Mouse (Mus musculus): ENCODE results near the gene Tmem170b. TPM values are rescaled to one million over a fixed set of nuclear protein-coding genes. Genes with fewer than 3 reads are reported as not detected.

Tmem170b gene
- polyA plus RNA-seq, 1 experiment from 2014 or later = 50.8 TPM

DNA sequence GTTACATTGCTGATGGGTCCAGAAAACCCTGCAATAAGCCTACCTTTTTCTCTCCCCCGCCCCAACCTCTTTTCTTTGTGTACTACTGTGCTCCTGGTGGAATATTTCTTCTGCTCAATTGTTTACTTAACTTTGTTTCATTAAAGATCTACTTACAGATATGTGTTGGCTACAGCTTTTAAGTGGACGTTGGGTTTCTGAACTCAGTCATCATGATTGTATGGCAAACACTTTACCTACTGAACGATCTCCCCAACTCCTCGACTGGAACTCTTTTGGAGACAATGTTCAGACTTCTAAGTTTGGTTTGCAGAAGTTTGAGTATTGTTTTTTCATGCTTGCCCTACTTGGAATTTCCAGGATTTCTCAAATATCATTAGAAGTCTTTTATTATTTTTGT is 24.6 kb upstream of the Tmem170b start:
- H3K4me1 ChIP-seq (replicated peaks; ENCODE audit: control insufficient read depth, insufficient read depth, low read length) = no peaks in the 10 kb centered on the region; the same call in 1 of the 2 replicates

GRCm38 (mm10) chr13:41583666-41584357 is 21.9 kb upstream of the Tmem170b start:
- Histone ChIP-seq H3K4me1 (replicated peaks; ENCODE audit: control insufficient read depth, insufficient read depth, low read length) (no peaks in the 10 kb centered on the region; the same call in 1 of the 2 replicates), H3K9me3 (ENCODE audit: control insufficient read depth, low read length) (no peaks in the 10 kb centered on the region), H3K27me3 (replicated peaks; ENCODE audit: control insufficient read depth, insufficient read depth, low read length) (no peaks in the 10 kb centered on the region), H3K4me2 (ENCODE audit: low read length) (no peak overlapping the region), H3K36me3 (ENCODE audit: control insufficient read depth, insufficient read depth) (no peaks in the 10 kb centered on the region), H3K9ac (replicated peaks; ENCODE audit: low read depth, low read length) (no peak overlapping the region), H3K4me3 (replicated peaks; ENCODE audit: low read length) (no peak overlapping the region), H3K27ac (ENCODE audit: low read length) (no peak overlapping the region)
- 87% methylated on average over 7 of the region's 7 CpGs for WGBS
- no peak for ATAC-seq

More for the DNA sequence above, 24.6 kb upstream of the Tmem170b start:
- Histone ChIP-seq H3K4me2 (ENCODE audit: low read length) (no peak overlapping the region), H3K4me3 (replicated peaks; ENCODE audit: low read length) (no peak overlapping the region), H3K27me3 (replicated peaks; ENCODE audit: control insufficient read depth, insufficient read depth, low read length) (no peaks in the 10 kb centered on the region), H3K27ac (ENCODE audit: low read length) (no peak overlapping the region), H3K9me3 (ENCODE audit: control insufficient read depth, low read length) (peaks cover 4% of the 10 kb centered on the region; the same call in 1 of the 2 replicates), H3K36me3 (ENCODE audit: control insufficient read depth, insufficient read depth) (no peaks in the 10 kb centered on the region), H3K9ac (replicated peaks; ENCODE audit: low read depth, low read length) (no peak overlapping the region)
- no peak for ATAC-seq
- WGBS = 89% methylated on average over 4 of the region's 4 CpGs

DNA sequence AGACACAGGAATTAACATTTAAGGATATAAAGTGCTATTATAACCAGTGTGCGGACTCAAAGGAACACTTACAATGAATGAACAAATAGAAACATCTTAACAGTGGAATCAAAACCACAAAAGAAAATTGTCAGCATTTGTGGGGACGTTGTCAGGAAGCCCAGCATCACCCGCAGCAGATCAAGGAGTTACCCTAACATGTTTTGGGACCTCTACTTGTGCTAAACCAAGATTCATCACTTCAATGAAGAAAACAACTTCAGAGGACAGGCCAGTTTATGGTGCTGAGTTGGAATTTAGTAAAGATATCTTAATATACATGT is 21.4 kb upstream of the Tmem170b start:
- Histone ChIP-seq H3K4me2 (ENCODE audit: low read length) (no peak overlapping the region), H3K4me1 (replicated peaks; ENCODE audit: control insufficient read depth, insufficient read depth, low read length) (no peaks in the 10 kb centered on the region; the same call in 1 of the 2 replicates), H3K4me3 (replicated peaks; ENCODE audit: low read length) (no peak overlapping the region), H3K9ac (replicated peaks; ENCODE audit: low read depth, low read length) (no peak overlapping the region), H3K27me3 (replicated peaks; ENCODE audit: control insufficient read depth, insufficient read depth, low read length) (no peaks in the 10 kb centered on the region), H3K27ac (ENCODE audit: low read length) (no peak overlapping the region), H3K9me3 (ENCODE audit: control insufficient read depth, low read length) (no peaks in the 10 kb centered on the region), H3K36me3 (ENCODE audit: control insufficient read depth, insufficient read depth) (no peaks in the 10 kb centered on the region)
- 89% methylated on average over 3 of the region's 3 CpGs for WGBS
- no peak for ATAC-seq

DNA sequence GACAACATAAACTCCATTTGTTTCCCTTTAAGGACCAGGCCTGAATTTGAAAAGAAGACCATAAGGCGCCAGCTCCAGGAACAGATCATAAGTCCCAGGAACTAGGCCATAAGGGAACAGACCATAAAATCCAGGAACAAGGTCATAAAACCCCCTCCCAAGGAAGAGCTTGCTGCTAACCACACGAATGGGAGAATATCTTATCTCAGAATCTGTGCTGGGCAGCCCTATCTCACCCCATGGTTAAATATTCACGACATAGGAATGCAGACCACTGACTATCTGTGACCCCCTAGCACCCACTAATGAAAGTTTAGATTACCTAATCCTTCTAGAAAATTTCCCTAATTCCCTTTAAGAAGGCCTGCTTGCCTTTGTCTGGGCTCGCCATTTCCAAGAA is 20.8 kb upstream of the Tmem170b start:
- H3K9me3 ChIP-seq (ENCODE audit: control insufficient read depth, low read length) = no peaks in the 10 kb centered on the region
- H3K36me3 ChIP-seq (ENCODE audit: control insufficient read depth, insufficient read depth) = no peaks in the 10 kb centered on the region
- H3K27me3 ChIP-seq (replicated peaks; ENCODE audit: control insufficient read depth, insufficient read depth, low read length) = no peaks in the 10 kb centered on the region
- no peak overlapping the region for H3K27ac ChIP-seq (ENCODE audit: low read length)
- no peak for ATAC-seq
- no peaks in the 10 kb centered on the region; the same call in 1 of the 2 replicates for H3K4me1 ChIP-seq (replicated peaks; ENCODE audit: control insufficient read depth, insufficient read depth, low read length)
- no peak overlapping the region for H3K4me3 ChIP-seq (replicated peaks; ENCODE audit: low read length)
- H3K4me2 ChIP-seq (ENCODE audit: low read length) = no peak overlapping the region
- WGBS = 85% methylated on average over 4 of the region's 4 CpGs
- H3K9ac ChIP-seq (replicated peaks; ENCODE audit: low read depth, low read length) = no peak overlapping the region

DNA sequence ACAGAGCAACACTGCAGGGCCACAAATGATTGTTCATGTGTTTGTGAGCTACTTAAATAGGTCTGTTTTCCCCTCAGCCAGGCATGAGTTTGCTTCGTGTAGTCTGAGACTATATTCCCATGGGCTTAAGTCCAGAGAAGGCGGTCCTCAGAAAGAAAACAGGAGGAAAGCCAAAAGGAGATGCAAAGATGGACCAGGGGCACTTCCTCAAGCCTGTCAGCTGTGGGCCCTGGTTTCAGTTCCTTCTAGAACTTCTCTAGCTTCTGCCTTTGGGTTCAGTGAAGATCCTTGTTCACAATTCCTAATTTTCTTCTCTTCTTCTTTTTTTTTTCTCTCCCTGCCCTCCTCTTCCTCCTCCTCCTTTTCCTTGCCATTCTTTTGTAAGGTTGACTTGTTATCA is 9.0 kb upstream of the Tmem170b start:
- H3K4me1 ChIP-seq (replicated peaks; ENCODE audit: control insufficient read depth, insufficient read depth, low read length) = no peaks in the 10 kb centered on the region
- H3K4me3 ChIP-seq (replicated peaks; ENCODE audit: low read length) = no peak overlapping the region
- no peak overlapping the region for H3K27ac ChIP-seq (ENCODE audit: low read length)
- no peaks in the 10 kb centered on the region for H3K27me3 ChIP-seq (replicated peaks; ENCODE audit: control insufficient read depth, insufficient read depth, low read length)
- ATAC-seq = no peak
- H3K9me3 ChIP-seq (ENCODE audit: control insufficient read depth, low read length) = no peaks in the 10 kb centered on the region
- no peak overlapping the region for H3K9ac ChIP-seq (replicated peaks; ENCODE audit: low read depth, low read length)
- no peak overlapping the region for H3K4me2 ChIP-seq (ENCODE audit: low read length)
- no peaks in the 10 kb centered on the region for H3K36me3 ChIP-seq (ENCODE audit: control insufficient read depth, insufficient read depth)
- WGBS = 51% methylated on average over 2 of the region's 2 CpGs

DNA sequence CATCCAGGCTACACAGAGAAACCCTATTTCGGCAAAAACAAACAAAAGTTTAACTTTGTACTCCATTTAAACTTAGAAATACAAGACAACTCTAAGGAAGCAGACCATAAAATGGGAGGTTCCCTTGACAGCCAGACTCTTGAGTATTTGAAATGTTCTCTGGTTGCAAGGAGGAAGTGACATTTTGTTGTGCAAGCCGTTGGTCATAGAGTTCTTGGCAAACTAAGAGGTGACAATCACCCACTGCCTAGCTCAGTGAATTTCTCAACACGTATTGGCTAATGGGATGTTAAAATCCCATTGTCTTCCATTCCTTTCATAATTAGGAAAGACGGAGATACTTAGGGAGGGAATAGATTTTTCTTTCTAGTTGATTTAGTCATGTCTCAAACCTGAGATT is 5.7 kb upstream of the Tmem170b start:
- H3K4me2 ChIP-seq (ENCODE audit: low read length) = no peak overlapping the region
- no peaks in the 10 kb centered on the region for H3K27me3 ChIP-seq (replicated peaks; ENCODE audit: control insufficient read depth, insufficient read depth, low read length)
- 0 out of 2 replicates have a peak, but pooled peaks cover 3% of the 10 kb centered on the region for H3K4me1 ChIP-seq (replicated peaks; ENCODE audit: control insufficient read depth, insufficient read depth, low read length)
- 69% methylated on average over 4 of the region's 4 CpGs for WGBS
- no peaks in the 10 kb centered on the region for H3K9me3 ChIP-seq (ENCODE audit: control insufficient read depth, low read length)
- no peak overlapping the region for H3K4me3 ChIP-seq (replicated peaks; ENCODE audit: low read length)
- no peak overlapping the region for H3K9ac ChIP-seq (replicated peaks; ENCODE audit: low read depth, low read length)
- H3K27ac ChIP-seq (ENCODE audit: low read length) = no peak overlapping the region
- no peaks in the 10 kb centered on the region for H3K36me3 ChIP-seq (ENCODE audit: control insufficient read depth, insufficient read depth)
- ATAC-seq = no peak

- Histone ChIP-seq H3K4me1 (replicated peaks; ENCODE audit: control insufficient read depth, insufficient read depth, low read length) (0 out of 2 replicates have a peak, but pooled peaks cover 4% of the 10 kb centered on the region), H3K36me3 (ENCODE audit: control insufficient read depth, insufficient read depth) (no peaks in the 10 kb centered on the region), H3K9me3 (ENCODE audit: control insufficient read depth, low read length) (no peaks in the 10 kb centered on the region), H3K9ac (replicated peaks; ENCODE audit: low read depth, low read length) (no peak overlapping the region), H3K27ac (ENCODE audit: low read length) (no peak overlapping the region), H3K4me2 (ENCODE audit: low read length) (no peak overlapping the region), H3K4me3 (replicated peaks; ENCODE audit: low read length) (no peak overlapping the region), H3K27me3 (replicated peaks; ENCODE audit: control insufficient read depth, insufficient read depth, low read length) (no peaks in the 10 kb centered on the region)
- no peak for ATAC-seq
- WGBS = 90% methylated on average over 3 of the region's 3 CpGs
These were observed 4.7 kb upstream of the Tmem170b start for GRCm38 (mm10) chr13:41601056-41601455.

- Histone ChIP-seq H3K4me2 (ENCODE audit: low read length) (no peak overlapping the region), H3K27ac (ENCODE audit: low read length) (no peak overlapping the region), H3K9ac (replicated peaks; ENCODE audit: low read depth, low read length) (no peak overlapping the region), H3K36me3 (ENCODE audit: control insufficient read depth, insufficient read depth) (no peaks in the 10 kb centered on the region; the same call in 1 of the 2 replicates), H3K9me3 (ENCODE audit: control insufficient read depth, low read length) (no peaks in the 10 kb centered on the region), H3K27me3 (replicated peaks; ENCODE audit: control insufficient read depth, insufficient read depth, low read length) (no peaks in the 10 kb centered on the region), H3K4me1 (replicated peaks; ENCODE audit: control insufficient read depth, insufficient read depth, low read length) (peaks cover 22% of the 10 kb centered on the region), H3K4me3 (replicated peaks; ENCODE audit: low read length) (no peak overlapping the region)
- ATAC-seq = no peak
- WGBS = 84% methylated on average over 5 of the region's 5 CpGs
These were observed 1.7 kb upstream of the Tmem170b start for GRCm38 (mm10) chr13:41603921-41604466.

- no peaks in the 10 kb centered on the region for H3K27me3 ChIP-seq (replicated peaks; ENCODE audit: control insufficient read depth, insufficient read depth, low read length)
- H3K9me3 ChIP-seq (ENCODE audit: control insufficient read depth, low read length) = no peaks in the 10 kb centered on the region
- peak overlapping the region; percentile 73 for H3K27ac ChIP-seq (ENCODE audit: low read length)
- no peaks in the 10 kb centered on the region; the same call in 1 of the 2 replicates for H3K36me3 ChIP-seq (ENCODE audit: control insufficient read depth, insufficient read depth)
- peaks cover 22% of the 10 kb centered on the region for H3K4me1 ChIP-seq (replicated peaks; ENCODE audit: control insufficient read depth, insufficient read depth, low read length)
- peak; percentile 27 for ATAC-seq
- peak overlapping the region; percentile 63 for H3K4me2 ChIP-seq (ENCODE audit: low read length)
- 1% methylated on average over 53 of the region's 67 CpGs for WGBS
- H3K4me3 ChIP-seq (replicated peaks; ENCODE audit: low read length) = peak overlapping the region; percentile 76
- H3K9ac ChIP-seq (replicated peaks; ENCODE audit: low read depth, low read length) = peak overlapping the region; percentile 81
These were observed 634 bp downstream of the Tmem170b start for GRCm38 (mm10) chr13:41606081-41607000.
